Mouse (Mus musculus): ENCODE results near the gene Gm49510. TPM values are rescaled to one million over a fixed set of nuclear protein-coding genes. Genes with fewer than 3 reads are reported as not detected.

Gene Gm49510
- polyA plus RNA-seq, 1 experiment from 2014 or later, result not detected

DNA sequence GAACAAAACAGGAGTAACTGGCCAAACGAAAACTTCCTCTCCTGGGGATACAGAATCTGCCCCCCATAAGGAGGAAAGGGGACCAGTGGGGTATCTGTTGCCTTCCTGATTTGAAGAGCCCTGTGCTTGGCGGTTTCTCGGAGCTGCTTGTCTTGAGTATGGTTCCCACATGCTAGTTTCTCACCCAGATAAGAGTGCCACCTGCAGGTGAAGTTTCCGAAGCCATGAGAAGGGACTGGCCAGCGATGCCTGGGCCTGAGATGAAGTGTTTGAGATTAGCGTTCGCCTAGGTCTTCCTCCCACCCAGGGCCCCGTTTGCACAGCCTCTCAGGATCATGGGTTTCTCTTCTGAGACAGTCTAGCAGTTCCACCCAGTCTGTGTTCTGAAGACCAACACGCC, 12.6 kb downstream of the Gm49510 start:
- Histone ChIP-seq H3K4me3 (ENCODE audit: control insufficient read depth in 1 of 2, insufficient read depth in 1 of 2, low read depth in 1 of 2, low read length in 2 of 2) (no peak overlapping the region), H3K27me3 (ENCODE audit: control insufficient read depth, insufficient read depth, low read length) (no peaks in the 10 kb centered on the region), H3K9me3 (ENCODE audit: control insufficient read depth, low read length) (no peaks in the 10 kb centered on the region), H3K27ac (replicated peaks in 1 of 2; ENCODE audit: control insufficient read depth in 1 of 2, insufficient read depth in 1 of 2, low read depth in 2 of 2, low read length in 2 of 2) (no peak overlapping the region), H3K36me3 (ENCODE audit: control insufficient read depth, insufficient read depth, low read length) (peaks cover 47% of the 10 kb centered on the region), H3K9ac (ENCODE audit: low read length) (no peak overlapping the region), H3K4me2 (ENCODE audit: low read length) (no peak overlapping the region), H3K4me1 (ENCODE audit: control insufficient read depth in 2 of 2, insufficient read depth in 2 of 2, low read length in 2 of 2) (peaks cover 10 to 20% of the 10 kb centered on the region in 2 experiments; a peak in 3 of 4 replicates)
- WGBS, result 37% methylated on average over 9 of the region's 9 CpGs
- no peak for ATAC-seq (ENCODE audit: insufficient number of reproducible peaks, insufficient read depth, low FRiP score, low read depth)

- H3K4me1 ChIP-seq (ENCODE audit: control insufficient read depth in 2 of 2, insufficient read depth in 2 of 2, low read length in 2 of 2), result peaks cover 10 to 20% of the 10 kb centered on the region in 2 experiments; a peak in 3 of 4 replicates
- ATAC-seq (ENCODE audit: insufficient number of reproducible peaks, insufficient read depth, low FRiP score, low read depth), result peak; percentile 89
- H3K9me3 ChIP-seq (ENCODE audit: control insufficient read depth, low read length), result no peaks in the 10 kb centered on the region
- H3K27me3 ChIP-seq (ENCODE audit: control insufficient read depth, insufficient read depth, low read length), result no peaks in the 10 kb centered on the region
- H3K36me3 ChIP-seq (ENCODE audit: control insufficient read depth, insufficient read depth, low read length), result peaks cover 42% of the 10 kb centered on the region
- peak within 1 kb of the TSS; percentile 66 to 79 for H3K4me3 ChIP-seq (ENCODE audit: control insufficient read depth in 1 of 2, insufficient read depth in 1 of 2, low read depth in 1 of 2, low read length in 2 of 2)
- peak within 1 kb of the TSS; percentile 80 for H3K9ac ChIP-seq (ENCODE audit: low read length)
- H3K4me2 ChIP-seq (ENCODE audit: low read length), result peak within 1 kb of the TSS; percentile 98
- WGBS, result under 1% methylated on average over 49 of the region's 51 CpGs
- peak within 1 kb of the TSS; percentile 78 to 84 for H3K27ac ChIP-seq (replicated peaks in 1 of 2; ENCODE audit: control insufficient read depth in 1 of 2, insufficient read depth in 1 of 2, low read depth in 2 of 2, low read length in 2 of 2)
These were observed 14.2 kb downstream of the Gm49510 start, which contains the start of gene Pdxp for GRCm38 (mm10) chr15:78913632-78914090. Gene Pdxp, plus strand, starts transcription at chr15:78913919.

GRCm38 (mm10) chr15:78914091-78914822, 14.8 kb downstream of the Gm49510 start:
- H3K27me3 ChIP-seq (ENCODE audit: control insufficient read depth, insufficient read depth, low read length), result no peaks in the 10 kb centered on the region
- peak overlapping the region; percentile 80 for H3K9ac ChIP-seq (ENCODE audit: low read length)
- peak overlapping the region; percentile 98 for H3K4me2 ChIP-seq (ENCODE audit: low read length)
- peak overlapping the region; percentile 78 to 84 for H3K27ac ChIP-seq (replicated peaks in 1 of 2; ENCODE audit: control insufficient read depth in 1 of 2, insufficient read depth in 1 of 2, low read depth in 2 of 2, low read length in 2 of 2)
- no peaks in the 10 kb centered on the region for H3K9me3 ChIP-seq (ENCODE audit: control insufficient read depth, low read length)
- H3K4me1 ChIP-seq (ENCODE audit: control insufficient read depth in 2 of 2, insufficient read depth in 2 of 2, low read length in 2 of 2), result peaks cover 10 to 20% of the 10 kb centered on the region in 2 experiments; a peak in 3 of 4 replicates
- peaks cover 40% of the 10 kb centered on the region for H3K36me3 ChIP-seq (ENCODE audit: control insufficient read depth, insufficient read depth, low read length)
- WGBS, result under 1% methylated on average over 86 of the region's 87 CpGs
- peak; percentile 28 for ATAC-seq (ENCODE audit: insufficient number of reproducible peaks, insufficient read depth, low FRiP score, low read depth)
- H3K4me3 ChIP-seq (ENCODE audit: control insufficient read depth in 1 of 2, insufficient read depth in 1 of 2, low read depth in 1 of 2, low read length in 2 of 2), result peak overlapping the region; percentile 66 to 79

DNA sequence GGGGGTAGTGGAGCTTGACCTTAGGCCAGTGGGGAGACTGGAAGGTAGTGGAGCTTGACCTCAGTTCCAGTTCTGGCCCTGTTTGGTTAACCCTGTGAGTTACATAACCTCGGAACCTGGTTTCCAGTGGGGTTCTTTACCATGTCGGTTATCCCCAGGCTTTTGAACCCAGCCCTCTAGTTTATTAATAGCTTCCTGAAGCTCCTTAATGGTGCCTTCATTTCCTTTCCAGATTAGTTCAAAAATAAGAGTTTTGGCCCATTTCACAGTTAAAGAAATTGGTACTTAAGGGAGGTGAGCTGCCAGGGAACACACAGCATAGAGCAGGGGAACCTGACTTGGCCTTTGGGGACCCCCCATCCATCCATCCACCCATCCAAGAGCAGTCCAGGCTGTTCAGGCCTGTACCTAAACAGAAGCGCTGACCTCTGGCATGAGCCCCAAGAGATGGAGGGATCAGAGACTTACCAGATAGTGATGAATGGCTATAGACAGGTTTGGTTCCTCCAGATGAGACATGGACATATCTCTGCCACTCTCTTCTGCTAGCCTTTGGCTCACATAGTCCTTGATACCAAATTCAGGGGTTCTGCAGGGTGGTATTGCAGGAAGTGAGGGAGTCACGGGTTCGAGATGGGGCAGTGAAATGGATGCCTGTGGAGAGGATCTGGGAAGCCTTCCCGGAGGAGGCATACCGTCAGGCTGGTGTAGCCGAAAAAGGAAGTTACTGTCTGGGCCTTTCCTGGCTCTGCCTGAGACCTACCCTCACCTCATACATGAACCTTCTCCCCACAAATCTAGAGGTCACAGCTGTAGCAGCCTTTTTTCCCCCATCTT, 15.6 kb downstream of the Gm49510 start:
- no peaks in the 10 kb centered on the region for H3K27me3 ChIP-seq (ENCODE audit: control insufficient read depth, insufficient read depth, low read length)
- H3K36me3 ChIP-seq (ENCODE audit: control insufficient read depth, insufficient read depth, low read length), result peaks cover 35% of the 10 kb centered on the region
- peak overlapping the region; percentile 98 for H3K4me2 ChIP-seq (ENCODE audit: low read length)
- H3K4me1 ChIP-seq (ENCODE audit: control insufficient read depth in 2 of 2, insufficient read depth in 2 of 2, low read length in 2 of 2), result peaks cover 10 to 20% of the 10 kb centered on the region in 2 experiments; a peak in 3 of 4 replicates
- no peaks in the 10 kb centered on the region for H3K9me3 ChIP-seq (ENCODE audit: control insufficient read depth, low read length)
- H3K4me3 ChIP-seq (ENCODE audit: control insufficient read depth in 1 of 2, insufficient read depth in 1 of 2, low read depth in 1 of 2, low read length in 2 of 2), result peak overlapping the region; percentile 66 to 79
- no peak for ATAC-seq (ENCODE audit: insufficient number of reproducible peaks, insufficient read depth, low FRiP score, low read depth)
- WGBS, result 51% methylated on average over 8 of the region's 8 CpGs
- H3K27ac ChIP-seq (replicated peaks in 1 of 2; ENCODE audit: control insufficient read depth in 1 of 2, insufficient read depth in 1 of 2, low read depth in 2 of 2, low read length in 2 of 2), result no peak overlapping the region
- H3K9ac ChIP-seq (ENCODE audit: low read length), result peak overlapping the region; percentile 80

DNA sequence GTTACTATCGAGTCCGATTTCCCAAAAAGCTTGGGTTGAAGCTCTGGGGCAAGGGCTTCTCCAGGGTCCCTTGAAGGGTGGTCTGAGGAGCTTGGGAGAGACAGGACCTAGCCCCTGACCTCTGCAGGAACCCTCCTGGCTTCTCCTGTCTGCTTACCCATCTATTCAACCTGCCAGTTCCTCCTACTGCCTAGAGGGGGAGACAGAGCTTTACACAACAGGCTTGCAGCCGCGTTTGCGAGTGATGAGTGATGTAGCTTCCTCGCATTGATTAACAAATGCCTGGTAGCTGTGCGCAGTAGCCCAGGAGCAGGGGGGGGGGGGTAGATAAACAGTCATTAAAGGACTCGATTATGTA, 16.2 kb downstream of the Gm49510 start:
- H3K27ac ChIP-seq (replicated peaks in 1 of 2; ENCODE audit: control insufficient read depth in 1 of 2, insufficient read depth in 1 of 2, low read depth in 2 of 2, low read length in 2 of 2), result no peak overlapping the region
- WGBS, result 6% methylated on average over 8 of the region's 8 CpGs
- H3K4me3 ChIP-seq (ENCODE audit: control insufficient read depth in 1 of 2, insufficient read depth in 1 of 2, low read depth in 1 of 2, low read length in 2 of 2), result no peak overlapping the region; a peak in 1 of 4 replicates
- peaks cover 29% of the 10 kb centered on the region for H3K36me3 ChIP-seq (ENCODE audit: control insufficient read depth, insufficient read depth, low read length)
- H3K27me3 ChIP-seq (ENCODE audit: control insufficient read depth, insufficient read depth, low read length), result no peaks in the 10 kb centered on the region
- H3K9ac ChIP-seq (ENCODE audit: low read length), result no peak overlapping the region
- H3K4me1 ChIP-seq (ENCODE audit: control insufficient read depth in 2 of 2, insufficient read depth in 2 of 2, low read length in 2 of 2), result peaks cover 10 to 20% of the 10 kb centered on the region in 2 experiments; a peak in 3 of 4 replicates
- no peak for ATAC-seq (ENCODE audit: insufficient number of reproducible peaks, insufficient read depth, low FRiP score, low read depth)
- H3K4me2 ChIP-seq (ENCODE audit: low read length), result peak overlapping the region; percentile 98
- H3K9me3 ChIP-seq (ENCODE audit: control insufficient read depth, low read length), result no peaks in the 10 kb centered on the region

DNA sequence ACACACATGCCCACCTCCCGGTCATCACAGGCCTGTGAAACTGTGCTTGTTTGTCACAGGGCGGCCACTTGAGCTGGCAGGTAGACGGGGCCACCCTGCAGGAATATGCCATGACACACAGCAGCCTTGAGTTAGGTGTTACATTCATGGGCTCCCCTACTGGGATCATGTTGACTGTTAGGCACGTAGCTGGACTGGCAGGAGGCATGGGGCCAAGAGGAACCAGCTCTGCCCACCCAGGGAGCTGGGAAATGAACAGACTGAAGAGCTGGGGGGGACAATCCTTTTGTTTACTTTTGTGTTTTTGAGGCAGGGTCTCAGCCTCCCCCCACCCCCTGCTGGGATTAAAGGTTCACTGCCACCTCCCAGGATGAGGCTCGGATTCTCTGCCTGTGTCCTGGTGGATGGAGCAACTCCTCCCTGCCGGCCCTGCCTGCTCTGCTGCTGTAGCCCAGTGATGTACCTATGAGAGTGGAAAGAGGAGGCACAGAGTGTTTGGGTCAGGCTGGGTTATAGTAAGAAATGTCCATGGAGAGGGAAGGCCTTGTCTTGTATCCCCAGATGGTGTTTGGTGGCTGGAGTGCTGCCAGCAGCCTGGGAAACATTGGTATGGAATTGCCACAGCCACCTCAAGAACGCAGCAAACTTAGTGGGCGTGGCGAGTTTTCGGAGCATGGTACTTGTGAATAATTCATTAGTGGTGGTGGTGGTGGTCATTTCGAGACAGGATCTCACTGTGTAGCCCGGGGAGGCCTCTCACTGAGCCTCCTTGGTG, 16.8 kb downstream of the Gm49510 start:
- Histone ChIP-seq H3K9me3 (ENCODE audit: control insufficient read depth, low read length) (no peaks in the 10 kb centered on the region), H3K27me3 (ENCODE audit: control insufficient read depth, insufficient read depth, low read length) (no peaks in the 10 kb centered on the region), H3K27ac (replicated peaks in 1 of 2; ENCODE audit: control insufficient read depth in 1 of 2, insufficient read depth in 1 of 2, low read depth in 2 of 2, low read length in 2 of 2) (no peak overlapping the region), H3K4me3 (ENCODE audit: control insufficient read depth in 1 of 2, insufficient read depth in 1 of 2, low read depth in 1 of 2, low read length in 2 of 2) (no peak overlapping the region), H3K36me3 (ENCODE audit: control insufficient read depth, insufficient read depth, low read length) (peaks cover 23% of the 10 kb centered on the region), H3K4me2 (ENCODE audit: low read length) (peak overlapping the region; percentile 98), H3K4me1 (ENCODE audit: control insufficient read depth in 2 of 2, insufficient read depth in 2 of 2, low read length in 2 of 2) (peaks cover 10 to 20% of the 10 kb centered on the region in 2 experiments; a peak in 3 of 4 replicates), H3K9ac (ENCODE audit: low read length) (0 out of 2 replicates have a peak overlapping the region, but pooled peaks have one; percentile 18)
- WGBS, result 69% methylated on average over 12 of the region's 12 CpGs
- no peak for ATAC-seq (ENCODE audit: insufficient number of reproducible peaks, insufficient read depth, low FRiP score, low read depth)

GRCm38 (mm10) chr15:78918126-78918525, 18.7 kb downstream of the Gm49510 start:
- 92% methylated on average over 23 of the region's 23 CpGs for WGBS
- Histone ChIP-seq H3K4me2 (ENCODE audit: low read length) (no peak overlapping the region), H3K9ac (ENCODE audit: low read length) (no peak overlapping the region), H3K27me3 (ENCODE audit: control insufficient read depth, insufficient read depth, low read length) (no peaks in the 10 kb centered on the region), H3K36me3 (ENCODE audit: control insufficient read depth, insufficient read depth, low read length) (peaks cover 18% of the 10 kb centered on the region), H3K4me3 (ENCODE audit: control insufficient read depth in 1 of 2, insufficient read depth in 1 of 2, low read depth in 1 of 2, low read length in 2 of 2) (no peak overlapping the region), H3K27ac (replicated peaks in 1 of 2; ENCODE audit: control insufficient read depth in 1 of 2, insufficient read depth in 1 of 2, low read depth in 2 of 2, low read length in 2 of 2) (no peak overlapping the region), H3K4me1 (ENCODE audit: control insufficient read depth in 2 of 2, insufficient read depth in 2 of 2, low read length in 2 of 2) (peaks cover 10 to 20% of the 10 kb centered on the region in 2 experiments; a peak in 3 of 4 replicates), H3K9me3 (ENCODE audit: control insufficient read depth, low read length) (no peaks in the 10 kb centered on the region)
- ATAC-seq (ENCODE audit: insufficient number of reproducible peaks, insufficient read depth, low FRiP score, low read depth), result no peak
